27 mouse cellular contexts compared by ENCODE assay signal in genomic region chr6:36060411-36060810, GRCm38 (mm10).
A peak's percentile ranks its signal among the peaks of the same experiment; 100 is the strongest.
DNase-seq lines count a peak whose midpoint lies in the region; ATAC-seq lines count a peak whose summit lies in the region.
"Had no signal": no experiment of that assay in that cellular context is flagged by ENCODE, and none has a peak within 500 bp of the region (broad histone marks: within the 10 kb centered on the region; RNA-seq: fewer than 3 reads in every experiment).

No protein-coding gene starts in this region.

- no peak overlapping the region for H3K4me2 ChIP-seq in embryonic facial prominence, embryonic 14.5 days (ENCODE audit: low read depth, low read length)
- H3K4me2 ChIP-seq: embryonic facial prominence, embryonic 12.5 days; embryonic facial prominence, embryonic 15.5 days; forebrain, embryonic 12.5 days had no signal

- H3K36me3 ChIP-seq in embryonic facial prominence, embryonic 14.5 days (ENCODE audit: control insufficient read depth, insufficient read depth, low read length): no peaks in the 10 kb centered on the region
- H3K36me3 ChIP-seq in embryonic facial prominence, embryonic 10.5 days (replicated peaks): no peaks in the 10 kb centered on the region
- H3K36me3 ChIP-seq: embryonic facial prominence, embryonic 12.5 days; embryonic facial prominence, embryonic 15.5 days; forebrain, embryonic 10.5 days; forebrain, embryonic 12.5 days; G1E had no signal

- no peak overlapping the region for H3K27ac ChIP-seq in embryonic facial prominence, embryonic 14.5 days (replicated peaks; ENCODE audit: low read depth, low read length)
- no peak overlapping the region for H3K27ac ChIP-seq in embryonic facial prominence, embryonic 10.5 days (replicated peaks)
- H3K27ac ChIP-seq: embryonic facial prominence, embryonic 12.5 days; embryonic facial prominence, embryonic 15.5 days; forebrain, embryonic 10.5 days; forebrain, embryonic 12.5 days had no signal

- ATAC-seq in cerebellum, adult (ENCODE audit: insufficient number of reproducible peaks, low FRiP score, low TSS enrichment): no peak
- no peak for ATAC-seq in embryonic facial prominence, embryonic 14.5 days (ENCODE audit: low read depth)
- ATAC-seq: CD4-positive, CD25-positive, alpha-beta regulatory T cell, adult 4 months; forebrain, embryonic 14.5 days; forebrain, embryonic 16.5 days had no signal

- no peak overlapping the region for H3K4me3 ChIP-seq in embryonic facial prominence, embryonic 14.5 days (ENCODE audit: low read depth, low read length)
- H3K4me3 ChIP-seq in embryonic facial prominence, embryonic 10.5 days: no peak overlapping the region
- H3K4me3 ChIP-seq: embryonic facial prominence, embryonic 12.5 days; embryonic facial prominence, embryonic 15.5 days; erythroblast, embryonic 14.5 days; forebrain, embryonic 10.5 days; forebrain, embryonic 12.5 days had no signal

- no peaks in the 10 kb centered on the region for H3K27me3 ChIP-seq in embryonic facial prominence, embryonic 14.5 days (replicated peaks; ENCODE audit: control insufficient read depth, insufficient read depth, low read length)
- H3K27me3 ChIP-seq in embryonic facial prominence, embryonic 10.5 days (replicated peaks; ENCODE audit: low read depth, poor library complexity, severe bottlenecking): no peaks in the 10 kb centered on the region
- H3K27me3 ChIP-seq: CH12.LX; embryonic facial prominence, embryonic 12.5 days; embryonic facial prominence, embryonic 15.5 days; forebrain, embryonic 12.5 days had no signal

- no peaks in the 10 kb centered on the region for H3K9me3 ChIP-seq in embryonic facial prominence, embryonic 14.5 days (ENCODE audit: control insufficient read depth, low read length)
- H3K9me3 ChIP-seq in embryonic facial prominence, embryonic 10.5 days: no peaks in the 10 kb centered on the region
- H3K9me3 ChIP-seq: embryonic facial prominence, embryonic 12.5 days; embryonic facial prominence, embryonic 15.5 days; forebrain, embryonic 10.5 days; forebrain, embryonic 12.5 days; G1E had no signal

- DNase-seq in cerebellum, postnatal 10 days: peak; percentile 63 to 70
- DNase-seq in embryonic facial prominence, embryonic 14.5 days (ENCODE audit: low spot score): peak; percentile 51
- no peak for DNase-seq in embryonic facial prominence, embryonic 10.5 days (ENCODE audit: low spot score)
- DNase-seq in left cerebral cortex, postnatal 4 days: peak; percentile 2
- no peak for DNase-seq in left cerebral cortex, adult 18-20 months (ENCODE audit: low spot score in 2 of 2)
- DNase-seq in MN1 (ENCODE audit: low spot score): peak; percentile 23
- no peak for DNase-seq in retina, embryonic 14.5 days (ENCODE audit: low spot score)
- DNase-seq: adrenal gland, adult 2 months; adrenal gland, postnatal 10 days; adrenal gland, postnatal 25 days; B cell, adult 2 months; cerebellum, adult 18-20 months; cerebellum, adult 8-10 months; cerebellum, adult 9-11 months; cerebellum, postnatal 36 days; embryo, embryonic 11 days had no signal

- intact Hi-C loops in left cerebral cortex, postnatal 4 days (cut with DNase I): no loop called here

- H3K9ac ChIP-seq in embryonic facial prominence, embryonic 14.5 days (ENCODE audit: low read depth, low read length): no peak overlapping the region
- H3K9ac ChIP-seq: embryonic facial prominence, embryonic 12.5 days; embryonic facial prominence, embryonic 15.5 days; forebrain, embryonic 12.5 days had no signal

- H3K4me1 ChIP-seq in embryonic facial prominence, embryonic 14.5 days (ENCODE audit: control insufficient read depth, insufficient read depth, low read length): no peaks in the 10 kb centered on the region
- no peaks in the 10 kb centered on the region for H3K4me1 ChIP-seq in embryonic facial prominence, embryonic 10.5 days
- H3K4me1 ChIP-seq: embryonic facial prominence, embryonic 12.5 days; embryonic facial prominence, embryonic 15.5 days; forebrain, embryonic 10.5 days; forebrain, embryonic 12.5 days had no signal

- WGBS in embryonic facial prominence, embryonic 14.5 days: 58% methylated on average over 1 of the region's 1 CpGs
- WGBS in embryonic facial prominence, embryonic 10.5 days: 80% methylated on average over 1 of the region's 1 CpGs

Comparison
In these comparisons a context has a peak if more than half of its experiments do, and no peak if none do; other contexts are left out.
1. DNase-seq: peak in cerebellum, postnatal 10 days (2 of 2), embryonic facial prominence, embryonic 14.5 days (single experiment), left cerebral cortex, postnatal 4 days (single experiment) and MN1 (single experiment); none in embryonic facial prominence, embryonic 10.5 days (single experiment), left cerebral cortex, adult 18-20 months (0 of 2) and retina, embryonic 14.5 days (single experiment).